ENCODE assay signal across 17 mouse cellular contexts in the genomic region with DNA sequence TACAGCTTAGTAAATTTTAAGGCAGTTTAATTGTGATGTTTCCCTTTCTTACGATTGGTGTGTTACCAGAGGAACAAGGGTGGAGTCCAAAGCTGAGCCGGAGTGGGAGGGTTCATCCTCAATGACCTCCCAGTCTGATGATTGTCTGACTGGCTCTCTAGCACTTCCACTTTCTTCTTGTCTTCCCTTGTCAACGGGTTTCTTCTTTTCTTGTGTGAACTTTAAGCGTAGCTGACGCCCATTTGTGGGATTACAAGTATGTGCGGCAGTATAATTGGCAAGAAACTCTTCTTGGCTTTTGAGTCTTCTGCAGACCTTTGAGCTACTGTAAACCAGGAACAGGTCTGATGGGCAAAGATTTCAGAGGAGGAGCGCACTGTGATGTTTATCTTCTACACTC. TPM values are rescaled to one million over a fixed set of nuclear protein-coding genes. Genes with fewer than 3 reads are reported as not detected.
DNase-seq lines count a peak whose midpoint lies in the region; ATAC-seq and TF ChIP-seq lines count a peak whose summit lies in the region.
"Had no signal": no experiment of that assay in that cellular context is flagged by ENCODE, and none has a peak within 500 bp of the region (broad histone marks: within the 10 kb centered on the region; RNA-seq: fewer than 3 reads in every experiment).

No protein-coding gene starts in this region.

- no peaks in the 10 kb centered on the region; the same call in 1 of the 2 replicates for H3K36me3 ChIP-seq in liver, adult 2 months (ENCODE audit: control insufficient read depth, insufficient read depth, low read length)
- H3K36me3 ChIP-seq in liver, postnatal 0 days (replicated peaks; ENCODE audit: insufficient read depth, low read length): no peaks in the 10 kb centered on the region; the same call in 1 of the 2 replicates
- no peaks in the 10 kb centered on the region; the same call in 1 of the 2 replicates for H3K36me3 ChIP-seq in intestine, embryonic 16.5 days (ENCODE audit: control insufficient read depth, insufficient read depth, low read length)
- no peaks in the 10 kb centered on the region for H3K36me3 ChIP-seq in midbrain, embryonic 14.5 days (ENCODE audit: control insufficient read depth, insufficient read depth, low read length)
- H3K36me3 ChIP-seq: forebrain, embryonic 15.5 days; midbrain, embryonic 13.5 days; neural tube, embryonic 13.5 days had no signal

- no peaks in the 10 kb centered on the region for H3K79me2 ChIP-seq in liver, adult 2 months (ENCODE audit: control insufficient read depth, insufficient read depth, low read length)

- no peaks in the 10 kb centered on the region for H3K9me3 ChIP-seq in liver, postnatal 0 days (ENCODE audit: low read length)
- H3K9me3 ChIP-seq in intestine, embryonic 16.5 days (ENCODE audit: control insufficient read depth, low read length): no peaks in the 10 kb centered on the region
- no peaks in the 10 kb centered on the region for H3K9me3 ChIP-seq in midbrain, embryonic 14.5 days (ENCODE audit: control insufficient read depth, low read length)
- H3K9me3 ChIP-seq: forebrain, embryonic 15.5 days; midbrain, embryonic 13.5 days; neural tube, embryonic 13.5 days had no signal

- TF ChIP-seq EP300 in liver, postnatal 0 days (IDR thresholded peaks at IDR 0.05; ENCODE audit: low read depth): no peak

- H3K9ac ChIP-seq in liver, adult 2 months (ENCODE audit: low read depth, low read length): no peak overlapping the region
- no peak overlapping the region for H3K9ac ChIP-seq in liver, postnatal 0 days (replicated peaks)
- no peak overlapping the region for H3K9ac ChIP-seq in intestine, embryonic 16.5 days (ENCODE audit: low read depth, low read length)
- no peak overlapping the region for H3K9ac ChIP-seq in midbrain, embryonic 14.5 days (replicated peaks; ENCODE audit: low read length)
- H3K9ac ChIP-seq: forebrain, embryonic 15.5 days; lung, embryonic 14.5 days; midbrain, embryonic 13.5 days; neural tube, embryonic 13.5 days had no signal

- 86% methylated on average over 7 of the region's 7 CpGs for WGBS in liver, adult 2 months
- 57% methylated on average over 7 of the region's 7 CpGs for WGBS in liver, postnatal 0 days (ENCODE audit: insufficient replicate concordance)
- WGBS in intestine, embryonic 16.5 days: 60% methylated on average over 7 of the region's 7 CpGs
- WGBS in large intestine, adult 2 months: 34% methylated on average over 7 of the region's 7 CpGs
- WGBS in midbrain, embryonic 14.5 days: 83% methylated on average over 7 of the region's 7 CpGs

- H3K4me2 ChIP-seq in liver, postnatal 0 days (ENCODE audit: low read depth, low read length): no peak overlapping the region
- 0 out of 2 replicates have a peak overlapping the region, but pooled peaks have one; percentile 2 for H3K4me2 ChIP-seq in intestine, embryonic 16.5 days (ENCODE audit: low read depth, low read length)
- no peak overlapping the region for H3K4me2 ChIP-seq in midbrain, embryonic 14.5 days (ENCODE audit: low read length)
- H3K4me2 ChIP-seq: forebrain, embryonic 15.5 days; lung, embryonic 14.5 days; midbrain, embryonic 13.5 days; neural tube, embryonic 13.5 days had no signal

- intact Hi-C loops in left cerebral cortex, postnatal 25 days (cut with DNase I): no loop called here

- TF ChIP-seq POLR2A in liver, adult 2 months (IDR thresholded peaks at IDR 0.05; ENCODE audit: extremely low read depth, insufficient read depth, low read length): no peak

- peak; percentile 14 for DNase-seq in liver, adult 2 months (ENCODE audit: extremely low read depth, low read depth, low spot score)
- DNase-seq in liver, postnatal 0 days: no peak
- peak; percentile 57 for DNase-seq in large intestine, adult 2 months (ENCODE audit: low read depth, low spot score)
- no peak for DNase-seq in lung, postnatal 4 days
- DNase-seq in layer of hippocampus, adult 18-20 months (ENCODE audit: low spot score in 2 of 2): no peak
- no peak for DNase-seq in left cerebral cortex, postnatal 25 days (ENCODE audit: low spot score in 2 of 2)
- no peak for DNase-seq in midbrain, embryonic 14.5 days
- DNase-seq: B cell, adult 2 months; cerebellum, adult 11 months; lung, embryonic 14.5 days; spleen, adult 18-20 months had no signal

- no peaks in the 10 kb centered on the region for H3K27me3 ChIP-seq in liver, adult 2 months (ENCODE audit: control insufficient read depth, insufficient read depth, low read length)
- H3K27me3 ChIP-seq in liver, postnatal 0 days (ENCODE audit: insufficient read depth, low read length): no peaks in the 10 kb centered on the region
- H3K27me3 ChIP-seq in intestine, embryonic 16.5 days (replicated peaks; ENCODE audit: control insufficient read depth, insufficient read depth, low read length): no peaks in the 10 kb centered on the region; the same call in 1 of the 2 replicates
- H3K27me3 ChIP-seq in midbrain, embryonic 14.5 days (ENCODE audit: control insufficient read depth, insufficient read depth, low read length): no peaks in the 10 kb centered on the region
- H3K27me3 ChIP-seq: forebrain, embryonic 15.5 days had no signal

- no peaks in the 10 kb centered on the region for H3K4me1 ChIP-seq in liver, adult 2 months (ENCODE audit: control insufficient read depth, insufficient read depth, low read length)
- H3K4me1 ChIP-seq in liver, postnatal 0 days (ENCODE audit: insufficient read depth): no peaks in the 10 kb centered on the region
- peaks cover 18% of the 10 kb centered on the region for H3K4me1 ChIP-seq in intestine, embryonic 16.5 days (ENCODE audit: control insufficient read depth, insufficient read depth, low read length)
- no peaks in the 10 kb centered on the region for H3K4me1 ChIP-seq in midbrain, embryonic 14.5 days (ENCODE audit: control insufficient read depth, insufficient read depth, low read length)
- H3K4me1 ChIP-seq: midbrain, embryonic 13.5 days had no signal

- H3K4me3 ChIP-seq in liver, adult 2 months (ENCODE audit: insufficient read depth, low read depth, low read length): no peak overlapping the region
- no peak overlapping the region for H3K4me3 ChIP-seq in liver, postnatal 0 days (ENCODE audit: low read depth, low read length)
- H3K4me3 ChIP-seq in intestine, embryonic 16.5 days (ENCODE audit: low read length): peak overlapping the region; percentile 16
- H3K4me3 ChIP-seq in midbrain, embryonic 14.5 days (replicated peaks; ENCODE audit: low read depth, low read length): no peak overlapping the region
- H3K4me3 ChIP-seq: forebrain, embryonic 15.5 days; left cerebral cortex, adult 2 months; midbrain, embryonic 13.5 days; neural tube, embryonic 13.5 days had no signal

- ATAC-seq in liver, postnatal 0 days: no peak
- ATAC-seq in intestine, embryonic 16.5 days: peak; percentile 78
- no peak for ATAC-seq in midbrain, embryonic 14.5 days (ENCODE audit: low FRiP score, low TSS enrichment)
- ATAC-seq: forebrain, embryonic 15.5 days; inflammation-experienced regulatory T-cells, adult 6 months; midbrain, embryonic 13.5 days had no signal

- H3K27ac ChIP-seq in liver, adult 2 months (replicated peaks; ENCODE audit: insufficient read depth, low read depth, low read length): no peak overlapping the region
- H3K27ac ChIP-seq in liver, postnatal 0 days (ENCODE audit: low read depth): no peak overlapping the region
- peak overlapping the region; percentile 76 for H3K27ac ChIP-seq in intestine, embryonic 16.5 days (ENCODE audit: low read length)
- H3K27ac ChIP-seq in midbrain, embryonic 14.5 days (replicated peaks; ENCODE audit: low read depth, low read length): no peak overlapping the region
- H3K27ac ChIP-seq: forebrain, embryonic 15.5 days; left cerebral cortex, adult 2 months; midbrain, embryonic 13.5 days; neural tube, embryonic 13.5 days had no signal

- no peak for TF ChIP-seq CTCF in liver, adult 2 months (IDR thresholded peaks at IDR 0.05; ENCODE audit: low read depth, low read length)
- no peak for TF ChIP-seq CTCF in liver, postnatal 0 days (IDR thresholded peaks at IDR 0.05; ENCODE audit: low read depth)

RNA-seq across cellular contexts. Expression of a gene that starts 17.0 kb away (rescaled TPM):
- 8.4 and 8.8 TPM in 2 replicates for total RNA-seq in liver, adult 2 months (2014; rRNA removed)
- polyA plus RNA-seq in liver, adult 2 months (2012; rRNA removed): 5.3 TPM in 2 replicates
- 7.3 and 8.7 TPM in 2 replicates for polyA plus RNA-seq in liver, postnatal 0 days (2015; fragmentation: Nextera tagmentation; extraction: Ambion mirVana)
- 39.1 and 41.1 TPM in 2 replicates for polyA plus RNA-seq in intestine, embryonic 16.5 days (2015; fragmentation: Nextera tagmentation; extraction: Ambion mirVana)
- polyA plus RNA-seq in large intestine, adult 2 months (2012; rRNA removed): 22.6 and 24.4 TPM in 2 replicates
- 10 to 100 TPM; 15.1 to 19.0 TPM for total RNA-seq in layer of hippocampus, adult 18-20 months (2021)
- total RNA-seq in left cerebral cortex, postnatal 25 days (2021): 10 to 100 TPM; 30.1 to 30.4 TPM
- polyA plus RNA-seq in midbrain, embryonic 14.5 days (2014; fragmentation: Nextera tagmentation; extraction: Ambion mirVana): 10.6 and 14.0 TPM in 2 replicates

Comparison
In these comparisons a context has a peak if more than half of its experiments do, and no peak if none do; other contexts are left out.
1. DNase-seq: peak in liver, adult 2 months (single experiment) and large intestine, adult 2 months (single experiment); none in liver, postnatal 0 days (single experiment), lung, postnatal 4 days (0 of 2), layer of hippocampus, adult 18-20 months (0 of 2), left cerebral cortex, postnatal 25 days (0 of 2) and midbrain, embryonic 14.5 days (single experiment).